Mouse (Mus musculus): ENCODE results near the gene Dlg2.

DNA sequence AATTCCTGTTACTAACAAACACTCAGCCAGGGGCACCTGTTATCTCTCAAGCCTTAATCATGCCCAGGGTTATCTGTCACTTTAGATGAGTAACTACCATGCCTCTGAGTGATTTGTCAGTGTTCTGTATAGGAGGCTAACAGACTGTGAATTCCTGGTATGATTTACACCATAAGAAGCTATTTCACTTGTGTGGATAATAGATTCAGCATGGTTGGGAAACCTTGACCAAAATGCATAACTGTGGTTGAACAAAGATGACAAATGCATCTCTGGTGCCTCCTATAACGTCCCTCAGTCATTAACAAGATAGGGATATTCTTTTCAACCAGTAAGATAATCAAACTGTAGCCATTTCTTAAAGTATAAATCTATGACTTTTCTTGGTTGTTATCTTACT lies 1341.5 kb downstream of the Dlg2 start:
- TF ChIP-seq CTCF (IDR thresholded peaks at IDR 0.05; ENCODE audit: borderline replicate concordance, control insufficient read depth, extremely low read depth, insufficient read depth, low read length, poor library complexity) = no peak
- no peak for TF ChIP-seq POLR2A (IDR thresholded peaks at IDR 0.05; ENCODE audit: control insufficient read depth, extremely low read depth, insufficient read depth, low read length, poor library complexity)
